Mouse (Mus musculus): Measurements from ENCODE around the gene Ppp1r1b.
"Not testable (repeated sequence)": the region's sequence is repeated elsewhere in the genome, so short reads cannot be mapped to it uniquely, and the experiment has no call there.

Gene Ppp1r1b

GRCm38 (mm10) chr11:98374266-98374665, 26.1 kb downstream of the Ppp1r1b start:
- DNase-seq: no peak

- no peak for DNase-seq
These were observed 28.6 kb downstream of the Ppp1r1b start for GRCm38 (mm10) chr11:98376756-98377155.

DNA sequence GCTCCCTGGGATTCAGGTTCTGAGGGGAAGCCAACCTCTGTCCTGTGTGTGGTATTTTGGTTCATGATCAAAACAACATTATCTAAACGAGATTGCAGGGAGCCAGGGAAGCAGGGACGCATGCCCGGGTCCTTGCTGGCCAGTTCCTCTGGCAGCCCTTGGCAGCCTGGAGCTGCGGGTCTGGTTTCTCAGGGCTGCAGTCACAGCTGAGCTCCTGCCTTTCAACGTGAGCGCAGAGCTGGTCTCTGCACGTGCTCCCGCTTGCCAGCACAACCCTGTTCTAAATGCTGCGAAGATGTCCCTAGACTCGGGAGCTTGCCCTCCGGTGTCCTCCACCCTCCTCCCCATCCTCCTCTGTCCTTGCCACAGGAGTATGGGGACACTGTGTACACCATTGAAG, 29.6 kb downstream of the Ppp1r1b start:
- DNase-seq: no peak

GRCm38 (mm10) chr11:98379379-98379778, 31.2 kb downstream of the Ppp1r1b start:
- no peak for DNase-seq

DNA sequence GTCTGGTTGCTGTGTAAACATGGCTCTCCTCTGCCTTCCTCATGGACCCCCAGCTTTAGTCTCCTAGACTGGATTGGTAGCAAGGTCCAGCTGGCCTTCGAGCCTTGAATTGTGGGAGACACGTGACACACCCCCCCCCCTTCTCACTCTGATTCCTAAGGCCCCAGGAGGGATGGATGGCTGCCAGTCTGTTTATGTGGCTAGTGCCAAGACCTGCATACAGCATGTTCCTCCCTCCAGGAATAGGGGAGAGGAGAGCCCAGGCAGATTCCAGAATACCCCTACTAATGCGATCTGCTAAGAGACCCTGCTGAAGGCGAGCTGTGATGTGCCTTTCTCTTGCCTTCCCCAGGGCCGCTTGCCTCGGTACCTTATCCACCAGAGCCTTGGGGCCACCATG, 31.9 kb downstream of the Ppp1r1b start:
- DNase-seq: no peak

GRCm38 (mm10) chr11:98381651-98382050, 33.4 kb downstream of the Ppp1r1b start:
- DNase-seq: no peak

GRCm38 (mm10) chr11:98382405-98382804, 34.2 kb downstream of the Ppp1r1b start:
- DNase-seq: not testable (repeated sequence)

GRCm38 (mm10) chr11:98383261-98384030, 35.2 kb downstream of the Ppp1r1b start, which contains the start of gene Tcap:
Tcap (plus strand) TSS chr11:98383811.
- no peak for DNase-seq

- no peak for DNase-seq
These were observed 36.0 kb downstream of the Ppp1r1b start for GRCm38 (mm10) chr11:98384216-98384615.

GRCm38 (mm10) chr11:98384721-98385637, 36.8 kb downstream of the Ppp1r1b start:
- DNase-seq: no peak

GRCm38 (mm10) chr11:98385638-98386585, 37.7 kb downstream of the Ppp1r1b start, which contains the start of gene Pnmt:
Pnmt (plus strand) TSS chr11:98386450.
- no peak for DNase-seq

- DNase-seq: peak; percentile 37
These were observed 38.4 kb downstream of the Ppp1r1b start for GRCm38 (mm10) chr11:98386596-98386995.

GRCm38 (mm10) chr11:98387056-98387577, 38.9 kb downstream of the Ppp1r1b start:
- DNase-seq: no peak

DNA sequence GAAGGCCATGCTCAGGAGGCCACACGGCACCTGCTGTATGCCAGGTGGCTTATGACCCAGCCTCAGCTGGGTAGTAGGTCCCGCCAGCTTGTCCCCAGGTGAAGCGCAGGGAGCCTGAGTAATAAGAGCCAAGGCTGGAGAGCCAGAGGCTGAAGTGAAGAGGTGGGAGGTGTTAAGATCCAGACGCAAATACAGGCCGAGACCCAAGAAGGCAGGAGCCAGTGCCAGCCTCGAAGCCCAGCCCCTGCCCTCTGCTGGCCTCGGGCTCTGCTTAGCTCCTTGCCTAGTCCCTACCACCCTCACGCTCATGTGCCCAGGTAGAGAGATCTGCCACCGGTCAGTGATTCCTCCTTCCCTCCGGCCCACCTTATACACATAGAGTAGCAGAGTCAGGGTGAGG, 40.1 kb downstream of the Ppp1r1b start:
- no peak for DNase-seq

DNA sequence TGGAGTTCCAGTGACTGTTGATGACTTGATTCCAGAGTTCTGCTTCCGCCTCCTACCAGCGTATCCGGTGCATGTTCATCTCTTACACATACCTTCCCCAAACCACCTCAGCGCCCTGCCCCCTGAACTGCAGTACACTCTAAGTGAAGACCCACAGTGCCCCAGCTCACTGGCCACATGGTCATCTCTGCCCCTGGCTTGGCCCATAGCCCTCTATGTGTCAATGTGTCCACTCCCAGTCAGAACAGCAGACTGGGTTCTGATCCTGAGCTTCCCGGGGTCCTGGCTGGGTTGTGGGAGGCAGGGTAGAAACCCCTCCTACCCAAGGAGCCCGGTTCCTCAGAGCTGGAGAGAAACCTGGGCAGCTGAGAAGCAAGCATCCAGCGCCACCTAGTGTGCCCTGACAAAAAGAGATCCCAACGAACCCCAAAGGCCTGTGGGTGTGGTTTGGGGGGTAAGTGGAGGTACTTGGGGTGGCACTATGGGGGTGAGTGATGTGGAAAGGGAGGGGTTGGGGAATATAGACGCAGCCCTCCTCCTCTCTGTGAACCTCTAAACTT, 41.1 kb downstream of the Ppp1r1b start:
- DNase-seq: peak; percentile 79

GRCm38 (mm10) chr11:98390141-98390540, 41.9 kb downstream of the Ppp1r1b start:
- DNase-seq: no peak

DNA sequence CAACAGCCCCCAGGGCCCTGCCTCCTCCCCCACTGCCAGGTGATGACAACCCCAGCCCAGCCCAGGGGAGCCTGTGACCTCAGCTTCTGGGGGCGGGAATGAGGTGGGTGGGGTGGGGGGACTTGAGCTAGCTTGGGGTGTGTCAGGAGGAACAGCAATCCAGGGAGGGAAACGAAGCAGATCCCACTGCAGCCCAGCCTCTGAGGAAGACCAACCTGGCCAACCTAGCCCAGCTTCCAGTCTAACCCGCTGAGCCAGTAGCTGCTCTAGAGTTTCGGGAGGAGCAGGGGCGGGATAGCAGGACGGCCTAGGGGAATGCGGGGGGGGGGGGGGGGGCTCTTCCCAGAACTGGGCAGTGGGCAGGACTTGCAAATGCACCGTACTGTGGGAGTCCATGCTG, 43.8 kb downstream of the Ppp1r1b start:
- DNase-seq: no peak

GRCm38 (mm10) chr11:98392645-98393044, 44.4 kb downstream of the Ppp1r1b start:
- DNase-seq: peak; percentile 29

DNA sequence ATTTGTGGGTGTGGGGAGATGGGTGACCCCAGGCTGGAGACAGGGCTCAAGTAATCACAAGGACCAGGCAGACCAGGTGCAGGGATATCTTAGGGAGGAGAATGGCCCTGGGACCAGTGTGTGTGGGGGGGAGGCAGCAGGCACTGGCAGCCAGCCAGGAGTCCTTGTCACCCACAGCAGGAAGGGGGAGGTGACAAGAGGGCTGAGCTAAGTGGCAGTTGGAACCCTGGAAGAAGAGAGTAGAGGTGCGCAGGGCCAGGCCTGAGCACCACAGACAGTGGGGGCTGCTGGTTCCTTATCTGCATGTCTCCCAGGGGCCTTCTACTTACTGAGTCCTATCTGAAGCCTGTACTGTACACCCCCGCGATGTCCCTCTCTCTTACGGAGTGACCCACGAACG, 45.1 kb downstream of the Ppp1r1b start:
- DNase-seq: peak; percentile 89

DNA sequence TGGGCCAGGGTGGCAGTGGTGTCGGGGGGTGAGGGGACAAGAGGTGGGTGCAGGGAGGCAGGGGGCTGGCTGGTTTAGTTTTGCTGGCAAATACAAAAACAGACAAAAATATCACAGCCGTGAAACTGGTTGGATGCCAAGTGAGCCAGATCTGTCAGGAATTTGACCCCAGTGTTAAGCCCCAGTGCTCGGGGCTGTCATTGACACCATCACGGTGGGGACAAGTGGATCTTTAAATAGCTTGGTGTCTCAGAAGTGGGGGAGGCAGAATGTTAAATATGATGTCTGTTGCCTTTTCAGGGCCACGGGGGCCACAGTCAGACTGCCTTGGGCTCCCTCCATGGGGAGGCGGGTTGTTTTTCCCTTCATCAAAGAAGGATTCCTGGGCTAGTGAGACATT, 46.1 kb downstream of the Ppp1r1b start:
- no peak for DNase-seq

DNA sequence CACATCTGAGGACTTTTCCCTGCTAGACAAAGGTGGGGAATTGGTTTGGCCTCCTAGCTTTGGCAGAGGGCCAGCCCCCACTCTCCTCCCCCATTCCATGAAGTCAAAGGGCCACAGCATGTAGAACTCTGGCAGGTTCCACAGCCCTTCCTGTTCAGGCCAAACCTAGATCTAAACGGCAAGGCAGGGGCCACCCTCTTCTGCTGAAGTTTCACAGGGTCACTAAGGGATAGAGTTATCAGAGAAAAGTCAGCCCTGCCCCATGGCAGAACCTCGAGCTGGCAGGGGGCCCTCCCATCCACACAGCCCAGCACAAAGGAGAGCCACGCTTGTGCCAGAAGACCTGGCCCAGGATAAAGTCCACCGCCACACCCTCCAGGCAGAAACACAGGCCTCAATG, 46.8 kb downstream of the Ppp1r1b start:
- DNase-seq: no peak

DNA sequence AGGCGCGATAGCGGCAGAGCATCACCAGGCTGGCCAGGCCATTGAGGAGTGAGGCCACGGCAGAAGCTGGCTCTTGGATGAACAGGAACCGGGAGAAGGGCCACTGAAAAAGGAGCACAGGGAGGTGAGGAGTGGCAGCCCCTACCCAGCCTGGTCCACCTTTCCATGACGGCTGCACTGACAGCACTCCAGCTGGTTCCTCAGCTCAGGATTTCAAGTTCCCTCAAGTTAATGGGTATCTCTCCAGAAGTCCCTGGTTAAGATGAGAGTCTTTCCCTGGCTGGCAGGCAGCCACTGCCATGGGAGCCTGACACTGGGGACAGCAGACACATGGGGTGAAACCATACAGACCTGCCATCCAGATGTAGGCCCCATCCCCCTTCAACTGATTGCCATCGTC, 49.7 kb downstream of the Ppp1r1b start:
- no peak for DNase-seq

Measured in thymus, postnatal 14 days (tissue).